Mouse (Mus musculus) liver, embryonic 14.5 days (tissue): Measurements from ENCODE around the gene 6330409D20Rik. TPM values are rescaled to one million over a fixed set of nuclear protein-coding genes. Genes with fewer than 3 reads are reported as not detected.

Experiments used
- ATAC-seq: fragments of 200-750 bp; cut with Nextera tagmentation; 2 replicates; pipeline ENCODE4 v1.8.0; 2017; ENCODE audit warnings: moderate number of reproducible peaks, mild to moderate bottlenecking, moderate library complexity; ENCODE audit not compliant: insufficient read depth
- DNase-seq, 3 experiments: peaks; one replicate each; pipeline ENCODE4 v3.0.0-alpha.2; 2012 to 2013; ENCODE audit warnings: low read depth in 3 of 3, low spot score in 3 of 3
- H3K27ac ChIP-seq: fragments of 300-500 bp; sonication (generic); 2 replicates; pipeline ENCODE4 v1.5.1; 2014; ENCODE audit warnings: moderate library complexity, mild to moderate bottlenecking, control low read depth, inconsistent platforms
- H3K27me3 ChIP-seq: fragments of 300-500 bp; sonication (generic); 2 replicates; pipeline ENCODE4 v1.6.1; 2014; ENCODE audit warnings: mild to moderate bottlenecking, low read length, moderate library complexity; ENCODE audit not compliant: control insufficient read depth, insufficient read depth
- H3K36me3 ChIP-seq: fragments of 300-500 bp; sonication (generic); replicated peaks from 2 replicates; pipeline ENCODE4 v1.6.1; 2014; ENCODE audit warnings: low read depth; ENCODE audit not compliant: control insufficient read depth, insufficient read depth
- H3K4me1 ChIP-seq, 2 experiments: fragments of 200-500 bp in 1 of 2; fragments of 300-500 bp in 1 of 2; sonication (generic) in 1 of 2; replicated peaks; 2 replicates each; pipeline ENCODE4 v1.6.1; 2012 to 2014; ENCODE audit warnings: antibody characterized with exemption in 1 of 2, inconsistent platforms in 1 of 2, low read length in 1 of 2; ENCODE audit not compliant: control insufficient read depth in 2 of 2, insufficient read depth in 2 of 2
- H3K4me2 ChIP-seq: fragments of 300-500 bp; sonication (generic); 2 replicates; pipeline ENCODE4 v1.6.1; 2014; ENCODE audit warnings: low read depth, mild to moderate bottlenecking, control low read depth, moderate library complexity
- H3K4me3 ChIP-seq, 2 experiments: fragments of 200-500 bp in 1 of 2; fragments of 300-500 bp in 1 of 2; sonication (generic) in 1 of 2; 2 replicates each; pipeline ENCODE4 v1.5.1; 2012 to 2014; ENCODE audit warnings: low read depth in 2 of 2, low read length in 2 of 2, mild to moderate bottlenecking in 2 of 2, control low read depth in 1 of 2, inconsistent platforms in 1 of 2, moderate library complexity in 1 of 2; ENCODE audit not compliant: insufficient read depth in 1 of 2
- H3K9ac ChIP-seq: fragments of 300-500 bp; sonication (generic); replicated peaks from 2 replicates; pipeline ENCODE4 v1.6.1; 2014; ENCODE audit warnings: mild to moderate bottlenecking, control low read depth, moderate library complexity
- H3K9me3 ChIP-seq: fragments of 300-500 bp; sonication (generic); 2 replicates; pipeline ENCODE4 v1.6.1; 2016; ENCODE audit warnings: low read length, mixed read lengths; ENCODE audit not compliant: control insufficient read depth
- CTCF ChIP-seq: IDR thresholded peaks from 2 replicates; pipeline ENCODE4 v1.5.1; 2016; ENCODE audit warnings: antibody characterized with exemption, low read depth, control low read depth
- EP300 ChIP-seq: IDR thresholded peaks from 2 replicates; pipeline ENCODE4 v1.6.1; 2016; ENCODE audit warnings: antibody characterized with exemption, low read depth
- WGBS: fragments of 180-500 bp; shearing (Covaris S2); extraction: QIAGEN DNeasy Blood & Tissue Kit; methylation state at CpG from one replicate; pipeline ENCODE4 v1.1.7; 2014; ENCODE audit not compliant: insufficient replicate concordance; 5-methylcytosine and 5-hydroxymethylcytosine counted together
- polyA plus RNA-seq, 2 experiments: library from polyadenylated mRNA; depleted of rRNA in 1 of 2; stranded (reverse) in 1 of 2; unstranded in 1 of 2; fragments of >200 nt; fragmentation: Nextera tagmentation in 1 of 2; extraction: Ambion mirVana in 1 of 2; gene quantifications; 2 replicates each; pipeline versions ENCODE4 v1.2.1 to v1.2.3; 2012 to 2014

The 6330409D20Rik gene
- polyA plus RNA-seq, 2 experiments = 0.07 TPM; not detected in 1

GRCm38 (mm10) chr2:32772626-32773279 is 31.9 kb upstream of the 6330409D20Rik start:
- no peak overlapping the region for H3K4me3 ChIP-seq
- H3K4me2 ChIP-seq = no peak overlapping the region
- TF ChIP-seq EP300 = no peak
- no peak for TF ChIP-seq CTCF
- no peaks in the 10 kb centered on the region for H3K36me3 ChIP-seq
- ATAC-seq (no peak), DNase-seq (no peak)
- no peak overlapping the region for H3K9ac ChIP-seq
- no peaks in the 10 kb centered on the region for H3K27me3 ChIP-seq
- 61% methylated on average over 8 of the region's 8 CpGs for WGBS
- H3K27ac ChIP-seq = no peak overlapping the region
- no peaks in the 10 kb centered on the region for H3K9me3 ChIP-seq
- H3K4me1 ChIP-seq = peaks cover 2 to 15% of the 10 kb centered on the region in 2 experiments; a peak in 3 of 4 replicates

DNA sequence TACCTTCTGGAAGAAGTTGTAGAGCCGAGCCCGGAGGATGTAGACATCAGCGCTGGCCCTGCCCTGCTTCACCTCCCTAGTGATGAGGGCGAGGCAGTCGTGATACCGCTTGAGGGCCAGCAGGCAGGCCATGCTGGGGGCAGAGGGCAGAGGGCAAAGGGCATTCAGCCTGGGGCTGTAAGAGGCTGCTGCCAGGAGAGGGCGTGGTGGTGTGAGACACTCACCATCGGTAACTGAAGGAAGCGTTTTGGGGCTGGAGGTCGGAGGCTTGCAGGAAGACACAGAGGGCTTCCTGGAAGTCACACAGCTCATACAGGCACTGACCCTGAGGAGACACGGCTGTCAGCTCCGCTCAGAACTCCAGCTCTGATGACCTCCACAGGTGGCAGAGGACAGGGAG is 31.1 kb upstream of the 6330409D20Rik start:
- Histone ChIP-seq H3K36me3 (no peaks in the 10 kb centered on the region), H3K9me3 (no peaks in the 10 kb centered on the region), H3K9ac (no peak overlapping the region), H3K27ac (no peak overlapping the region), H3K4me1 (peaks cover 2 to 15% of the 10 kb centered on the region in 2 experiments; a peak in 3 of 4 replicates), H3K4me3 (no peak overlapping the region), H3K4me2 (no peak overlapping the region), H3K27me3 (no peaks in the 10 kb centered on the region)
- TF ChIP-seq EP300 (no peak), CTCF (peak; percentile 50)
- WGBS = 22% methylated on average over 12 of the region's 12 CpGs
- DNase-seq (no peak), ATAC-seq (no peak)

DNA sequence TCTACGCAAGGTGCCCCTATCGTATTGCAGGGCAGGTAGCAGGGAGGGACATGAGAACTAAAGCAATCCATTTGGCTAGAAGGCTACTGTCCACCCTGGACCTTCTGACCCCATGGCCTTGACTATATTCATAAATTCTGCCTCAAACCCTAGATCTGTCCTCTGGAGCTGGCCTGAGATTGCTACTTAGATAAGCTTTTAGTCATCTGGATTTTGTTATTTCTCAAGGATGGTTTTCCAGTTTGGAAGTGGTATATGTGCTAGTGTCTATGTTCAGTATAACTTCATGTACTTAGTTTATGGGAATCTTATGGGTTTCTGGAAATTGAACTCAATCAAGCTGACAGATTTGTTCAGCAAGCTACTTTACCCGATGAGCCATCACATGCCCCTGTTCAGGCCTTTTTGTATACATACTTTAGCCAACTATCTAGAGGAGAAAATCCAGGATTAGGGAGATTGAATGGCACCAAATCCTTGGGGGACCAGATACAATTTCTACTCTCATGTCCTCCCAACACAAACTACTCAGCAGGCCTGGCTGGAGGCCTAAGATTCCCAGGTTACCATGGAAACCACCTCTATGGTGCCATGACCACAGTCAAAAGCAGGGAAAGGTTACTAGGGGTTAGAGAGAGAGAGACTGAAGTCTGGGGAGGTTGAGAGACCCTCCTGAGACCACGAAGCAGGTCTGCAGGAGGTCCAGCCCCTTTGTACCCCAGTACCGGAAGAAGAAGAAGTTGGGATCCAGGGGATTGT is 28.7 kb upstream of the 6330409D20Rik start:
- TF ChIP-seq EP300 = no peak
- no peak for TF ChIP-seq CTCF
- ATAC-seq (no peak), DNase-seq (no peak)
- Histone ChIP-seq H3K9ac (no peak overlapping the region), H3K27me3 (no peaks in the 10 kb centered on the region), H3K4me2 (no peak overlapping the region), H3K27ac (no peak overlapping the region), H3K36me3 (no peaks in the 10 kb centered on the region), H3K4me3 (no peak overlapping the region), H3K4me1 (peaks cover 0 to 11% of the 10 kb centered on the region in 2 experiments; a peak in 3 of 4 replicates), H3K9me3 (no peaks in the 10 kb centered on the region)
- WGBS = 70% methylated on average over 5 of the region's 5 CpGs

GRCm38 (mm10) chr2:32768661-32769285 is 28.0 kb upstream of the 6330409D20Rik start:
- 32% methylated on average over 19 of the region's 19 CpGs for WGBS
- DNase-seq (peak in 2 of 3 experiments; percentile 26 to 46), ATAC-seq (peak; percentile 79)
- Histone ChIP-seq H3K27ac (no peak overlapping the region), H3K4me3 (no peak overlapping the region), H3K4me1 (peaks cover 0 to 11% of the 10 kb centered on the region in 2 experiments; a peak in 3 of 4 replicates), H3K9ac (no peak overlapping the region), H3K36me3 (no peaks in the 10 kb centered on the region), H3K27me3 (no peaks in the 10 kb centered on the region), H3K4me2 (peak overlapping the region; percentile 23; the same call in 1 of the 2 replicates), H3K9me3 (no peaks in the 10 kb centered on the region)
- TF ChIP-seq EP300 (peak; percentile 58), CTCF (no peak)

DNA sequence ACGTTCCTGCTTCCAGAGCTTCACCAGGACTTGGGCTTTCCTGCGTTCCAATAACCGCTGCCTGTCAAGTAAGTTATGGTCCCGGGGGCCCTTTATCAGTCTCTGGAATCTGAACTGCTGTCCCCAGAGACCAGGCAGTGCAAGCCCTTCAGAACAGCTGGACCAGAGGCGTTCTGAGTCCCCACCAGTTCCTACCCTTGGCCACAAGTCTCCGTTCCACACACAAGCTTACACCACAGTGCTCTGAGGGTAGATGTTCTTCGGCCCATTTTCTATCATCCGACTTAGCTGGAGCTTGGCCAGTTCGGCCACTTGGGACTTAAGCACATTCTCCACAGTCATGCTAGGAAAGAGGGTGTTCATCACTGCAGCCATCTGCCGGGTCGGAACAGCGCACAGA is 26.4 kb upstream of the 6330409D20Rik start:
- WGBS = 59% methylated on average over 12 of the region's 12 CpGs
- H3K9me3 ChIP-seq = no peaks in the 10 kb centered on the region
- no peak overlapping the region for H3K4me2 ChIP-seq
- ATAC-seq (no peak), DNase-seq (no peak)
- no peak overlapping the region for H3K27ac ChIP-seq
- H3K4me3 ChIP-seq = no peak overlapping the region
- peaks cover 0 to 11% of the 10 kb centered on the region in 2 experiments; a peak in 3 of 4 replicates for H3K4me1 ChIP-seq
- H3K9ac ChIP-seq = no peak overlapping the region
- H3K27me3 ChIP-seq = no peaks in the 10 kb centered on the region
- TF ChIP-seq EP300 = no peak
- no peak for TF ChIP-seq CTCF
- H3K36me3 ChIP-seq = no peaks in the 10 kb centered on the region
